Mouse (Mus musculus) G1E-ER4 (cell line): ENCODE results near the gene Rnf111. TPM values are rescaled to one million over a fixed set of nuclear protein-coding genes. Genes with fewer than 3 reads are reported as not detected.

Source experiments
- GATA1 ChIP-seq: IDR thresholded peaks from one replicate; pipeline ENCODE4 v1.8.0; 2012; ENCODE audit warnings: low read length, inconsistent platforms
- polyA plus RNA-seq: library from polyadenylated mRNA; stranded (reverse); fragments of >175 nt; gene quantifications from 2 replicates; pipeline ENCODE4 v1.2.3, GENCODE M21; 2012

Gene Rnf111
- polyA plus RNA-seq: 4.1 and 4.4 TPM in 2 replicates

- TF ChIP-seq GATA1: no peak
These were observed at the start of gene Rnf111 for GRCm38 (mm10) chr9:70503626-70504041. Gene Rnf111, minus strand, starts transcription at chr9:70503725.

GRCm38 (mm10) chr9:70551524-70551923, 48.0 kb upstream of the Rnf111 start:
- no peak for TF ChIP-seq GATA1

GRCm38 (mm10) chr9:70548304-70548703, 44.8 kb upstream of the Rnf111 start:
- TF ChIP-seq GATA1: no peak

GRCm38 (mm10) chr9:70544831-70545230, 41.3 kb upstream of the Rnf111 start:
- TF ChIP-seq GATA1: no peak

- TF ChIP-seq GATA1: no peak
These were observed 40.5 kb upstream of the Rnf111 start for GRCm38 (mm10) chr9:70543985-70544384.

GRCm38 (mm10) chr9:70543048-70543880, 39.7 kb upstream of the Rnf111 start:
- no peak for TF ChIP-seq GATA1

- TF ChIP-seq GATA1: no peak
These were observed 38.9 kb upstream of the Rnf111 start, which contains the start of gene Sltm for GRCm38 (mm10) chr9:70542305-70543041. Gene Sltm, plus strand, starts transcription at chr9:70542754.

- no peak for TF ChIP-seq GATA1
These were observed 38.1 kb upstream of the Rnf111 start for GRCm38 (mm10) chr9:70541584-70541983.

GRCm38 (mm10) chr9:70533328-70533727, 29.8 kb upstream of the Rnf111 start:
- no peak for TF ChIP-seq GATA1

- TF ChIP-seq GATA1: no peak
These were observed 20.8 kb upstream of the Rnf111 start for GRCm38 (mm10) chr9:70524366-70524765.

- no peak for TF ChIP-seq GATA1
These were observed 20.3 kb upstream of the Rnf111 start for GRCm38 (mm10) chr9:70523813-70524212.

- no peak for TF ChIP-seq GATA1
These were observed 17.1 kb upstream of the Rnf111 start for GRCm38 (mm10) chr9:70520651-70521050.

- no peak for TF ChIP-seq GATA1
These were observed 8.2 kb upstream of the Rnf111 start for GRCm38 (mm10) chr9:70511681-70512080.

GRCm38 (mm10) chr9:70510998-70511583, 7.6 kb upstream of the Rnf111 start:
- TF ChIP-seq GATA1: no peak

- no peak for TF ChIP-seq GATA1
These were observed 6.5 kb upstream of the Rnf111 start for GRCm38 (mm10) chr9:70509906-70510525.

- TF ChIP-seq GATA1: no peak
These were observed 3.3 kb upstream of the Rnf111 start for GRCm38 (mm10) chr9:70506787-70507186.

- no peak for TF ChIP-seq GATA1
These were observed 2.7 kb upstream of the Rnf111 start for GRCm38 (mm10) chr9:70506186-70506585.
